Mouse (Mus musculus): Measurements from ENCODE around the gene Pi16.

Pi16 gene

DNA sequence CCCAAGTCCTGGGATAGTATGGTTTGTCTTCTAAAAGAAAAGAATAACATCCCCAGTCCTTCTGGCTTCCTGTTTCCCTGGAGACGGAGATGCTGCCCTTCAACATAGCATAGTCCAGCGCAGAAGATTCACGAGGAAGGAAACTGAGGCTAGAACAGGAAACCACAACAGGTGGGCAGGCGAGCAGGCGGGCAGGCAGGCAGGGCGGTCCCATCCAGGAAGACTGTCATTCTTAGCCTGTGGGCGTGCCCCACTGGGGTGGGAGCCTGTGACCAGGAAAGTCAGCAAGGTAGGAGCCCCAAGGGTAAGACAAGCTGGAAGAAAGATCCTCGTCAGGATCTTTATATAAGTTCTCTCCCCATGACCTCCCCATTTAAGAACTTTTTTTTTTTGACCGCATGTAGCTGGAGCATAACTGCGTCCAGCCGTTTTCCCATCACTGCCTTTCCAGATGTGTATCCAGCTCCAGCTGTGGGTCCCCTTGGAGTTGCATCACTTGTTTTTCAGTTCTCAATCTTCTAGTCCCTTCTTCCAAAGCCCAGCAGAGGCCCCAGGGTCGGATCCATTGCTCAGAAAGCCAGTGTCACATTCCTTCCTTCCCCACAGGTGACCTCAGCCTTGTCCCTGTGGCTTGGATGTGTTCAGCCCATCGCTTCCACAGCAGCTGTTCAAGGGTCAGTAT, 13.0 kb upstream of the Pi16 start:
- DNase-seq (ENCODE audit: low spot score), result no peak

DNA sequence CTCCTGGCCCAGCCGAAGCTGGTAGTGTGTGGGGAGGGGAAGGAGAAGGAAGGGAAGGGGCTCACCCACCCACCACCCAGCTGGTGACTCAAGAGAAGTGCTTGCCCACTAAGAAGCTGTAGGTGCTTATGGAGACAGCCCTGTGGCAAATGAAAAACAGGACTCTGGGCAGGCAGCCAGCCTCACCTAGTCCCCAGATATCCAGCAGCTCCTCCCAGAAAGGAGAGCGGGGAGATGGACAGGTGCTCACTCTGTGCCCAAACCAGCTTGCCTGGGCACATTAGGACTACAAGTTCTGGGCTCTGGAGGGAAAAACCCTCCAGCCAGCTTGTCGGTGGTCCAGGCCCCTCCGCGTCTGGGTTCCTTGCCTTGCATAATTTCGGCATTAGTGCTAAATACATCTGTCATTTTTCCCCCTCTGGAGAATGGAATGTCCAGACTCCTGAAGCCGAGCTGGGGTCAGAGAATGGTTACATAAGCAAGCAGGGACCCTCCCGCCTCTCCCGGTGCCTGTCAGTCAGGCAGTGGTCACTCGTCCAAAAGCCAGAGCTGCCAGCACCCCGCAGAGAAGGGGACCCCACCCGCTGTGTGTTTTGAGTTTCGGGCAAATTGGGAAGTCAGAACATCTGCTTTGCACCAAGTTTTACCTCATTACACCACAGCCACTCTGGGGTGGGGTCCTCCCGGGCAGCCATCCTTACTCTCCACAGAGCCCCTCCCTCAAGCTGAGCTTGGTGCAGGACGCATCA, 12.2 kb upstream of the Pi16 start:
- DNase-seq (ENCODE audit: low spot score), result no peak

DNA sequence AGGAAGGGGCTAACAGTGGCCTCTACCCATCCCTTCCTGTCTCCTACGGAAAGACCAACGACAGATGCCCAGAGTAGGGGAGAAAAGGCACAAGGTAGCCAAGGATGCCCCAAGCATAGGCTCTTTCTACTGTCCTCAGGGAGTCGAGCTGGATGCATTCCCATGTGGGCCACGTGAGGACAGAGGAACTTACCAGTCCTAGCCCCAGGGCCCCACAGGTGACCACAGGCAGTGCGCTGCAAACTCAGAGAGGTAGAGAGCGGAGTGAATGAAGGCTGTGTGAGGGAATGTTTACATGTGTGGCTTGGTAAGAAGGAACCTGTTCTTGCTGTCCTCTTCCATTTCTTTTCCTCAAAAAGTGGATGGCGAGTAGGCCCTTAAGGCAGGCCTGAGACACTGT, 11.6 kb upstream of the Pi16 start:
- DNase-seq (ENCODE audit: low spot score), result no peak

DNA sequence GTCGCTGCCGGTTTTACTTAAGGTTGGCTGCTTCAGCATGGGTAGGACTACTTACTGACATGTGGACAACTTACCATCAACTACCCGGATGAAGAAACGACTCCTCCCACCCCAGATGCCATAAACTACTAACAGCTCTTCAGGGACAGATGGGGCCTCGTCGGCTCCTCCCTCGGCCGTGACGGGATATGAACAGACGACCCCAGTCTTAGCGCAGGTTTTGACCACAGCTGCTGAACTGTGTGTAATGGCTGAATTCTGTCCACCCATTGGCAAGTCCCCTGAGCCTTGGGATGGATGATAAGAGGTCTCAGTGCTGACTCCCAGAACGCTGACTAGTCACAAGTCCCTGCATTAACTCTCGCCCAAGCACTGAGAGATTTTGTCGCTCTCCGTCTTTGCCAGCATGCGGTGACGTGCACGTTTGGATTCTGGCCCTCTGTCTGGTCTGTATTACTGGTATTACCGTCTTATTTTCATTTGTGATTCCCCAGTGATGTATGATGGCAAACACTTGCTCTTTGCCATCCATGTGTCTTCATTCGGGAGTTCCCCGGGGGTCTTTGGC, 7.3 kb upstream of the Pi16 start:
- DNase-seq (ENCODE audit: low spot score), result no peak

DNA sequence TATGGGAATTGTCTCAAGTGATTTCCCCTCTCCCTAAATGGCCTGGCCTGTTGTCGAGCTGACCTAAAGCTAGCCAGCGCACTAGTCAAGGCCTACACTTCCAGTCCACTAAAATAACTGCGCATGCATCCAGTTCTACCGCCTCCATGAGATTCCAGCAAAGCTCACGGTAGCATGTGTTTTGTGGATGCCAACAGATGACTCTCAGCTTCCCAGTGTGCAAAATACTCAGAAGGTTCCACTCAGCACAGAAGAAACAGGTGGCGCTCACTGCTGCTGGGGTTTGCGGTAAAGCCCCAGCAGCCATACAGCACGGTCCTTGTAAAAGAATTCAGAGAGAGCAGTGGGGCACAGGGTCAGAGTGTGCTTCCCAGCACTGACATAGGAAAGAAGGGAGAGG, 5.9 kb upstream of the Pi16 start:
- no peak for DNase-seq (ENCODE audit: low spot score)

DNA sequence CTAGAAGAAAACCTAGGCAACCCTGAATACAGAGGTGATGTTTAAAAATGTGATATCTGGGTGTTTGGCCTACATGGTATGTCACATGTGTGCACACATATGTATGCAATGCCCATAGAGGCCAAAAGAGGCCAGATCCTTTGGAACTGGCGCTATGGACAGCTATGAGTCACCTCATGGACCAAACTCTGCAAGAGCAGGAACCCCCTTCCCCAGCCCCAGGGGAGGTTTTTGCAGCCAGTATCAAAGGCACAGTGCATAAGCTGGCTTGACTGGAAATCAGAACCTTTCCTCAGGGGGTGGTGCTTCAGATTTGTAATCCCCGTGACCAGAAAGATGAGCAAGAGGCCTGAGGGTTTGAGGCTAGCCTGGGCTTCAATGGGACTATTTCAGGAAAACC, 5.4 kb upstream of the Pi16 start:
- no peak for DNase-seq (ENCODE audit: low spot score)

DNA sequence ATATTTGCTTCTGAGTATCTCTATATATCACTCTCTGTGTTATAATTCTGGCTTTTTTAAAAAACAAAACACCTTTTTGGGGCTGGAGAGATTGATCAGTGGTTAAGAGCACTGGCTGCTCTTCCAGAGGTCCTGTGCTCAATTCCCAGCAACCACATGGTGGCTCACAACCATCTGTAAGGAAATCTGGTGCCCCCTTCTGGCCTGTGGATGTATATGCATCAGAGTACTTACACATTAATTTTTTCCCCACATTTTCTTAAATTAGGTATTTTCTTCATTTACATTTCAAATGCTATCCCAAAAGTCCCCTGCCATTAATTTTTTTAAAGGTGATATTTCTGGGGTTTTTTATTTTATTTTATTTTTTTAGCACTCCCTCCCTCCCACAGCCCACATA, 4.2 kb upstream of the Pi16 start:
- DNase-seq (ENCODE audit: low spot score), result no peak

DNA sequence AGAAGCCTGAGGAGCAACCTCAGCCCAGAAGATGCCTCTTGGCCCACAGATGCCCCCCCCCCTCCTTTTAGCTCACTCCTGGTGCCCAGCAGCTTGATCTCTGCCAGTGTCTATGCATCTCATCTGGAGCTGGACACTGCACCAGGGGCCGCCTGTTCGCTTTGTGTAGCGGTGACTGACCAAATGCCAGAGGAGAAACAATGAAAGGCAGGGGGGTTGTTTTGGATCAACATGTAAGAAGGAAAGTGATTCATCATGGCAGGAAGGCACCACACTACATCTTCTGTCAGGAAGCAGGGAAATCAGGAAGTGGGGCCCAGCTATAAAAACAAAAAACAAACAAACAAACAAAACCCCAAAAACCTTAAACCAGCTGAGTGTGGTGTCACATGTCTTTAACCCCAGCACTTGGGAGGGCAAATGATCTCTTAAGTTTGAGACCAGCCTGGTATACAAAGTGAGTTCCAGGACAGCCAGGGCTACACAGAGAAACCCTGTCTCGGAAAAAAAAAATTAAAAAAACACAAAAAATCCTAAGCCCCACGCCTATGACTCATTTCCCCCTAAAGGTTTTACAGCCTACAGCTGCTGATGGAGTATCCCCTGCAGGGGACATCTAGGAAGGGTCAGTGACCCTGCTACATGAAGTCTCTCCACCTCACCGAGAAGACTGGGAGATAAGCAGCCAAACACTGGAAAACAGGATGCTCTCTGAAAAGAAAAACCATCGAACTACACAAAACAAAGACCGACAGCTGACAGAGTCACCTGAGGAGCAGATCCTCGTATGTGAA, 1.6 kb upstream of the Pi16 start:
- DNase-seq (ENCODE audit: low spot score), result no peak

DNA sequence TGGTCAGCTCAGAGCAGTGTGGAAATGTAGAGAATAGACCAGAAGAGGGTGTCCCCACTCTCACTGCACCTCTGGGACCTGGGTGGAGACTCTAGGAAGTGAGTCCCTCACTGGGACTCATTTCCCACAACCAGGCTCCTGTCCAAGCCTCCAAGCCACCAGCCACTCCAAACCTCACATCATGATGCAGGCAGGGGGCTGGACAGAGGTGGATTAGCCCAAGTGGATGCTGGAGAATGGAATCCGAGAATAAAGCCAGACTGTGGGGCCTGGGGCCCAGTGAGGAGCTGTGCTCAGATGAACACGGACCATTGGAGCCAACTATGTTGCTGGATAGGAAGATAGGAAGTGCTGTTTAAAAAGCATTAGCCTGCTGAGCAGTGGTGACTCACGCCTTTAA, 589 bp upstream of the Pi16 start:
- no peak for DNase-seq (ENCODE audit: low spot score)

DNA sequence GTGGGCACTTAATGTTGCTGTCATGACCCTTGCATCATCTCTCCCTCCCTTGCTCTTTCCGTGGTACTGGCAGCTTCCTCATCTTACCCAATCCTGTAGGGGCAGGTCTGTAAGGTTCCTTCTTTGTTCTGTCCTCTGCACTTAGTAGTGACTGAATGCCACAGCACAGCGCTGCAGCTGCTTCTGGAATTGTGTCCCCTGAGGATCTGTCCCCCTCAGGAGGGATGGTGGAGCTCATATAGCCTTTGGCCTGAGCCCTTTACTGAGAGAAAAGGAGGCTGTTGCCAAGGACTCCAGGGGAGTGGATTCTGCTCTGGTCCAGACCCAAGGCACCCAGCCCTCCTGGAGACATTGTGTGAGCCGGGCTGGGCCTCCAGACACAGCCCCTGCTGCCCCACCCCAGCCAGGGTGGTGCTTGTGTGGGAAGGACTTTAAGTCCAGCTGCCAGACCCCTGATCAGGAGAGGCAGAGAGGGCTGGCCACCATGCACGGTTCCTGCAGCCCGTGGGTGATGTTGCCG, 1.3 kb downstream of the Pi16 start:
- no peak for DNase-seq (ENCODE audit: low spot score)

DNA sequence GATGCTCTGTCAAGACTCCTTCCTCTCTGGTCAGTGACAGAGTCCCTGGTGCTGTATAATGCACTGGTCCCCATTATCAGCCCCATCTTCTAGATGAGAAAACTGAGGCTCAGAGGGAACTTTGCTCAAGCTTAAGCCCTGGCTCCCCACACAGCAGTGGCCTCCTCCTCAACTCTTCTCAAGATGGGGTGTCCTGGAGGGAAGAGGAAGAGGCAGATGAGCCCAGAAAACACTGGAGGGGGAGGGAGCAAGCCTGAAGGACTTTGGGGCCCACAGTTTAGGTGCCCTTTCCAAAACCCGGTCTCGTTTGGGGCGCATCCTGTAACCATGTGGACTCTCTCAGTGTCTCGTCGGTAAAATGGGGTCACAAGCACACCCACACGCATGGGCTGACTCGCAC, 2.0 kb downstream of the Pi16 start:
- DNase-seq (ENCODE audit: low spot score), result no peak

DNA sequence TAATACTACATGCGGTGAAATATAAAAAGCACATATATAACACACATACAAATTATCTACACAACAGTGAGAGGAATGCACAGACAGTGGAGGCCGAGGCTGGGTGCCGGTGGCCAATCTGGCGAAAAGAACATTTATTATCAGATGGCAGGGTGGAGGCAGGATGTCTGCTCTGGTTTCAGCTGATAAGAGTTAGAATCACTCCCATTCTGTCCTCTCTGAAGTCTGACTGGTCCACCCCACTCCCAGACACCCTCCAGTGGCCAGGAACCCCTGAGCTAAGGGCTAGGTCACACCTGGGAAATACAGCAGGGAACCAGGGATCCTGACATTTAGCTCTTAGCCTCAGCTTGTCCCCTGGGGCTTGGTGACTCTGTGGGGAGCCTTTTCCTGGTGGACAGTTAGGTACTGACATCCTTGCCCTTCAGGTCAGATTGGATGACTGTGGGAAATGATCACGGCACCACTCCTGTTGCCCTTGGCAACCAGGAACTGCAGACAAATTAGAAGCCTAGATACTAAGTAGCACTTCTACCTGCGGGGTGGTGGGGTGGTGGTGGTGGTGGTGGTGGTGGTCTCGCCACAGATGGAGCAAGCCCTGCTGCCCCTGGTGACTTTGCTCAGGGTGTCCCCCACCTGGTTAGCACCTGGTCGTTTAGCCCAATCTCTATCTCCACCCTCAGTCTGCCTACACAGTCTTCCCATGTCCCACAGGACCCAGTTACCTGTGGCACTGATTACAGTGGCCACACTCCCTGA, 2.6 kb downstream of the Pi16 start:
- DNase-seq (ENCODE audit: low spot score), result no peak

DNA sequence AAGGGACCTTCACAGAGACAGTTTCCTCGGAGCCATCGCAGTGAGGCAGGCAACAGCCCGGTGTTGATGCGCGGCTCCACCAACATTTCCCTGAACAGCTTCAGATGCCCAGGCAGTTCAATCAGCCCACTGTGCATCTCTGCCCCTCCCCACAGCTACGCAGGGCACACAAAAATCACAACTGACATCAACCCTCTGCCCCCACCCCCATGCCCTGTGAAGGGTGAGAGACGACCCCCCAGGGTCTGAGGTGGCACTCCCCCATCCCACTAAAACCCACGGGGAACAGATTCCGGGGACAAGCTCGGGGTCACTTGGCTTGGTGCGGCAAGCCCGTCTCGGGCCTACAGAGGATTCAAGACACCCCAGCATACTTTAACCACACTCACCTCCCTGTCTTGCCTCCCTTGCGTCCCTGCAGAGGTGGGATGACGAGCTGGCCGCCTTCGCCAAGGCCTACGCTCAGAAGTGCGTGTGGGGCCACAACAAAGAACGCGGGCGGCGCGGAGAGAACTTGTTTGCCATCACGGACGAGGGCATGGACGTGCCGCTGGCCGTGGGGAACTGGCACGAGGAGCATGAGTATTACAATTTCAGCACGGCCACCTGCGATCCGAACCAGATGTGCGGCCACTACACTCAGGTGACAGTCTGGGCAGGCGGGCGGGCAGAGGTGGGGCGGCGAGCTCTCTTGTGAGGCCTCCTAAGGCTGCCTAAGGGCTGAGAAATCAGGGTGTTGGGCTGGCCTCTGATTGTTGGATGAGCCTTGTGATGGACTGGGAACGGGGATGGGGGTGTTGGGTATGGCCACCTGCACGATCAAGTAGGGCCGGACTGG, 4.5 kb downstream of the Pi16 start:
- no peak for DNase-seq (ENCODE audit: low spot score)

DNA sequence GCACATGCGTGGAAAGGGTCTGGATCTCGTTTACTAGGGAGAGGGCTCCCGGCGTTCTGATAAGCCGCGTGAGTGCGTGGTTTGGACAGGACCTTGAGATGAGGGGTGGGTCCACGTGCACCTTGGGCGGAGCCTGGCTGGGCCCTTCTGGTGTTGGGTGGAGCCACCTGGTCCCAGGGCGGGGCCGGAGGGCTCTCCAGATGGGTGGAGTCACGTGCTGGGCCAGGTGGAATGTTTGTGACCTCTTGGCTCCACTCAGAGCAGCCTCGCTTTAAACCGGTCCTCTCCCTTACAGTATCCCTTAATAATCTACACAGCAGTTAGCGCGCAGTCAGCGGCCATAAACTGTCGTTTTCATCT, 5.1 kb downstream of the Pi16 start:
- DNase-seq (ENCODE audit: low spot score), result no peak

DNA sequence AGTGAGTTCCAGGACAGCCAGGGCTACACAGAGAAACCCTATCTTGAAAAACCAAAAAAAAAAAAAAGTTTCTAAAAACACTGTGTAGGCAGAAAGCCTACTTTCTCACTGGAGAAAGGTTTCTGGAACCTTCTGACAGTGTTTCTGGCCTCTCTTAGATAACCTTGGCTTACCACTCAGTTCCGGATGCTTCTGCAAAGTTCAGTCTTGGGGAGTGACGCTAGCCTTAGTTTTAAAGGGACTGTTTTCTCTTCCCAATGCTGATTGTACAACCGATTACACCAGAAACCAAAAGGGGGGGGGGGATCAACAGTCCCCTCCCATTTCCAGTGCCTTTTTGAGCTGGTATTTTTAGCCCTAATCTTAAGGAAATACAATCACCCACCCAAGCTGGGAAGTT, 6.1 kb downstream of the Pi16 start:
- DNase-seq (ENCODE audit: low spot score), result no peak

DNA sequence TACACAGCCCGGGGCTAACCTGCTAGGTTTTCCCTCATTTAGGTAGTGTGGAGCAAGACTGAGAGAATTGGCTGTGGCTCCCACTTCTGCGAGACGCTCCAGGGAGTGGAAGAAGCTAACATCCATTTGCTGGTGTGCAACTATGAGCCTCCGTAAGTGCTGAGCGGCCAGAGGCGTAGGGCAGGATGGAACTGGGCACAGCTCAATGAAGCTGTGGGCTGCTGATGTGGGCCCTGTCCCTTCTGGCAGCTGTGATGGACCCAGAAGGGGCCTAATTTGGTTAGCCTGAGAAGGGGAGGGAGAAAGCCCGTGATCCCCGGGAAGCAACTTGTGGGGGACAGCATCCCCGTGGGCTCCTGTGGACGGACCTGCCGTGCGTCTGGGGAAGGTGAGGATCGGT, 8.4 kb downstream of the Pi16 start:
- no peak for DNase-seq (ENCODE audit: low spot score)

DNA sequence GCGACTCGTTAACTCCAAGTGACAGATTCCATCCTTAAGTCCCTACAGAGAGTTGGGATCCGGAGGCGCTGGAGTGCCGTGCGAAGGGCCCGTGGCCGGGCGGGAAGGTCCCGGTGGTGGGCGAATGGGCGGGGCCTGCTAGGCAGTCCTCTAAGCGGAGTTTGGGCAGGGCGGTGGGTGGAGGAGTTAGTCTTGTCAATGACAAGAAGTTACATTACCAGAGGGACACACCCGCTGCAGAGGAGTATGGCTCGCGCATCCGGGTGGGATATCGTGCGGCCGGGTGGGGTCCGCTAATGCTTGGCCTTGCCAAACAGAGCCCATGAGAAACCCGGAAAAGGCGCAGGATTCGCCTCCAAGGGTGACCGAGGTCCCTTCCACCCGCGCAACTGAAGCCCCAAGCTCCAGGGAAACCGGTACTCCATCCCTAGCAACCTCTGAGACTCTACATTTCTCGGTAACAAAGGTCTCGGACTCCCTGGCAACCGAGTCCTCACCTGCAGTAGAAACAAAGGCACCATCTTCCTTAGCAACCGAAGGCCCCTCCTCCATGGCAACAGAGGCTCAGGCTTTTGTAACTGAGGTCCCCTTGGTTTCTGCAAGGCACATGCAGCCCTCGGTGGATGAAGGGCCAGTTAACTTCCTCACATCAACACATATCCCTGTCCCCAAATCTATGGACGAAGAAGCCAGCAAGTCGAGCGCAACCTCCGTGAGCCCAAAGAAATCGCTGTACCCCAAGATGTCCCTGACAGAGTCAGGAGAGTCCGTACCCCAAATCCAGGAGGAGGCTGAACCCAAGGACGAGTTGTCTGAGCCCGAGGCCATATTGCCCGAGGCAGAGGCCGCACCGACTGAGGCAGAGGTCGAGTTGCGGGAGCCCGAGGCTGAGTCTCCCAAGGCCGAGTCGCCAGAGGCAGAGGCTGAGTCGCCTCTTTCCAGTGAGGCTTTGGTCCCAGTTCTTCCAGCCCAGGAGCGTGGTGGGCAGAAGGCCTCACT, 9.3 kb downstream of the Pi16 start:
- no peak for DNase-seq (ENCODE audit: low spot score)

DNA sequence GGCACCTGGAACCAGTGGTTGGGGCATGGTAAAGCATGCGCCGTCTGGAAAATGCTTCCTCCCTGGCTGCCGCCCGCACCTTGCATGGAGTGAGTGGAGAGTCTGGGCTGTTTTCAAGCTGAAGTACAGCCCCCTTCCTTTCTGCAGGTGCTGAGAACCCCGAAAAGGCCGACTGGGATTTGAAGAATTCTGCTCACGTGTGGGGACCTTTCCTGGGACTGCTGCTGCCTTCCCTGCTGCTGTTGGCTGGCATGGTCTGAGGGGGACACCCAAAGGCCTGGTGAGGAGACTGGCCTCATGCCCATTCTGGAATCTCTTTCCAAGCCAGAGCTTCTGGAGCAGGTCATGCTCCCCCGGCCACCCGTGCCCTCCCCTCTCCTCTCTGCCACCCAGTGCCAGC, 10.2 kb downstream of the Pi16 start:
- no peak for DNase-seq (ENCODE audit: low spot score)

DNA sequence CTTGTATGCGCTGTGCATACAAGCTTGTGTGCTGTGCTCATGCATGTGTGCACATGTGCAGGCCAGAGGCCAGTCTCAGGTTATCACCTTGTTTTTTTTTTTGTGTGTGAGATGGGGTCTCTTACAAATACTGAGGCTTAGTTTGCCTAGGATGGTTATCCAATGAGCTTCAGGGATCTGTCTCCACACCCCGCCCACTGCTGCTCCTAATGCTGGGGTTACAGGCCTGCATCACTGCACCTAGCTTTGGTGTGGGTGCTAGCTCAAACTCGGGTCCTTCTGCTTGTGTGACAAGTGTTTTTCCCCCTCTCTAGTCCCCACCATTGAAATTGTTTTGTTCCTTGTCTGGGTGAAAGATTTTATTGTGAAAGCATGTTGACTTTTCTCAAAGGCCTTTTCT, 12.7 kb downstream of the Pi16 start:
- DNase-seq (ENCODE audit: low spot score), result no peak

All from ovary, postnatal 10 days (tissue).